Mouse (Mus musculus): Measurements from ENCODE around the gene Mtnr1a.

The Mtnr1a gene

GRCm38 (mm10) chr8:45109371-45110063 is 40.6 kb downstream of the Mtnr1a start:
- DNase-seq (ENCODE audit: low spot score in 2 of 2) = no peak

GRCm38 (mm10) chr8:45110064-45110812 is 41.3 kb downstream of the Mtnr1a start:
- no peak for DNase-seq (ENCODE audit: low spot score in 2 of 2)

- DNase-seq (ENCODE audit: low spot score in 2 of 2) = no peak
Observed at GRCm38 (mm10) chr8:45110813-45111104, 41.8 kb downstream of the Mtnr1a start.

GRCm38 (mm10) chr8:45111820-45112219 is 42.9 kb downstream of the Mtnr1a start:
- no peak for DNase-seq (ENCODE audit: low spot score in 2 of 2)

- DNase-seq (ENCODE audit: low spot score in 2 of 2) = no peak
Observed at GRCm38 (mm10) chr8:45117588-45117987, 48.7 kb downstream of the Mtnr1a start.

- DNase-seq (ENCODE audit: low spot score in 2 of 2) = no peak
Observed at GRCm38 (mm10) chr8:45125680-45126079, 56.7 kb downstream of the Mtnr1a start.
